Mouse (Mus musculus) frontal cortex, postnatal 10 days (tissue): ENCODE results near the gene Ube2a.

Experiments used
- DNase-seq, 2 experiments: peaks; one replicate each; pipeline ENCODE4 v3.0.0; 2022; ENCODE audit warnings: low spot score in 2 of 2, mixed read lengths in 1 of 2

Gene Ube2a

GRCm38 (mm10) chrX:36901655-36902054 lies 28.0 kb downstream of the Ube2a start:
- DNase-seq = no peak

GRCm38 (mm10) chrX:36902321-36903114 lies 28.8 kb downstream of the Ube2a start, which contains the start of gene Nkrf:
Gene Nkrf (minus strand): TSS chrX:36902899.
- peak; percentile 8 to 45 for DNase-seq

- DNase-seq = peak; percentile 88 to 91
Observed at GRCm38 (mm10) chrX:36903115-36903768, 29.5 kb downstream of the Ube2a start.

GRCm38 (mm10) chrX:36906539-36906938 lies 32.8 kb downstream of the Ube2a start:
- DNase-seq = no peak

- DNase-seq = no peak
Observed at GRCm38 (mm10) chrX:36911343-36911742, 37.6 kb downstream of the Ube2a start.

GRCm38 (mm10) chrX:36917749-36918148 lies 44.0 kb downstream of the Ube2a start:
- no peak for DNase-seq

- no peak for DNase-seq
Observed at GRCm38 (mm10) chrX:36921346-36921745, 47.6 kb downstream of the Ube2a start.

GRCm38 (mm10) chrX:36928791-36929190 lies 55.1 kb downstream of the Ube2a start:
- DNase-seq = no peak

- no peak for DNase-seq
Observed at GRCm38 (mm10) chrX:36929694-36930093, 56.0 kb downstream of the Ube2a start.

GRCm38 (mm10) chrX:36930574-36930973 lies 56.9 kb downstream of the Ube2a start:
- DNase-seq = no peak
